Mouse (Mus musculus) CH12.LX (cell line): ENCODE data around the gene Pde8b.

Experiments used
- CHD2 ChIP-seq: IDR thresholded peaks from 2 replicates; pipeline ENCODE4 v1.6.1; 2011; ENCODE audit warnings: low read length, improper control_type of control experiment
- CTCF ChIP-seq, 2 experiments: IDR thresholded peaks in 1 of 2; conservative IDR thresholded peaks in 1 of 2; 2 replicates each; pipeline ENCODE4 v1.5.1; 2011 to 2012; ENCODE audit warnings: low read depth in 2 of 2, low read length in 2 of 2, improper control_type of control experiment in 1 of 2, inconsistent platforms in 1 of 2, mild to moderate bottlenecking in 1 of 2, moderate library complexity in 1 of 2
- JUND ChIP-seq: conservative IDR thresholded peaks from 2 replicates; pipeline ENCODE4 v1.6.1; 2011; ENCODE audit warnings: low read depth, low read length, improper control_type of control experiment
- MAFK ChIP-seq: IDR thresholded peaks from 2 replicates; pipeline ENCODE4 v1.6.1; 2011; ENCODE audit warnings: low read length, improper control_type of control experiment; ENCODE audit not compliant: insufficient replicate concordance
- MAX ChIP-seq: IDR thresholded peaks from 2 replicates; pipeline ENCODE4 v1.6.1; 2011; ENCODE audit warnings: low read length, improper control_type of control experiment
- POLR2A ChIP-seq: IDR thresholded peaks from 2 replicates; pipeline ENCODE4 v1.6.1; 2011; ENCODE audit warnings: low read depth, mild to moderate bottlenecking, improper control_type of control experiment, low read length
- POLR2AphosphoS2 ChIP-seq: IDR thresholded peaks from 2 replicates; pipeline ENCODE4 v1.6.1; 2011; ENCODE audit warnings: low read depth, low read length, improper control_type of control experiment
- RCOR1 ChIP-seq: conservative IDR thresholded peaks from 2 replicates; pipeline ENCODE4 v1.6.1; 2012; ENCODE audit warnings: low read depth, mild to moderate bottlenecking, inconsistent platforms, low read length, improper control_type of control experiment
- UBTF ChIP-seq: IDR thresholded peaks from 2 replicates; pipeline ENCODE4 v1.6.1; 2012; ENCODE audit warnings: low read depth, mild to moderate bottlenecking, inconsistent platforms, low read length, improper control_type of control experiment, moderate library complexity
- USF2 ChIP-seq: conservative IDR thresholded peaks from 2 replicates; pipeline ENCODE4 v1.6.1; 2011; ENCODE audit warnings: low read depth, low read length, improper control_type of control experiment
- ZC3H11A ChIP-seq: IDR thresholded peaks from 2 replicates; pipeline ENCODE4 v1.6.1; 2012; ENCODE audit warnings: low read depth, mild to moderate bottlenecking, inconsistent platforms, low read length, improper control_type of control experiment
- ZKSCAN1 ChIP-seq: IDR thresholded peaks from 2 replicates; pipeline ENCODE4 v1.6.1; 2012; ENCODE audit warnings: low read depth, inconsistent platforms, low read length, improper control_type of control experiment, borderline replicate concordance

DNA sequence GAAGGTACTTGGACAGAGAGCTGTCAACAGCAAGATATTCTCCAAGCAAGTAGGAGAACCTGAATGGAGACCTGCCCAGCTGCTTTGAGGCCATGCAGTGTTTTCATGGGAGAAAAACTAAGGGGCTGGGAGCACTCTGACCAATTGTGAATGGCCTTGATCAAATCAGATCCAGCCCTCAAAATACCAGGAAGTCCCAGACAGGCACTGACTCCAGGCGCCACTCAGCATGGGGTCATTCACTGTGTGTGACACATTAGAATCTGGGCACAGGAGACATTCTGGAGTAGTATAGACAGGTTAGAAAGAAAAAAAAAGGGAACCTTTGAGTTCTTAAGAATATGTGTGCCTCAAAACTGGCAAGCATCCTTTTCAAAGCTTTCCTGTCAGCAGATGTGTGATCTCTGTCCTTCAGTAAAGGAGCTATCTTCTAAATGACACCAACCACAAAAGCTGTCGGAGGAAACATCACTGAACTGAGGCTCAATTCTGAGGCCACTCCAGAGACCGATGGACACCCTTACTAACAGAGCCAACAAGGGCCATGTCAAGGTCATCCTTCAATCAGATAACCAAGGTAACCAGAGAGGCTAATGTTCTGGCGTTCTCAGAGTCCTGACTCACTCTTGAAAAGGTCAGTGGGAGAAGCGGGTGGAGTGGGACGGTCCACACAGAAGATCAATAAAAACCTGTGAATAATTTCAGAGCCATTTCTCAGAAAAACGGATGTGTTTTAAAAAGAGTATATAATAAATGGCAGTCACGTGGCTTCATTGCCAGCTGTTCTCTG lies 151.0 kb downstream of the Pde8b start:
- TF ChIP-seq POLR2A (no peak), POLR2AphosphoS2 (no peak), MAX (no peak), USF2 (no peak), JUND (no peak), CTCF (conservative IDR thresholded peaks at IDR 0.05 in 1 of 2, IDR thresholded peaks at IDR 0.05 in 1 of 2; ENCODE audit: low read depth in 2 of 2, low read length in 2 of 2) (no peak), MAFK (no peak), CHD2 (no peak), UBTF (no peak), RCOR1 (no peak), ZC3H11A (no peak), ZKSCAN1 (no peak)
